Mouse (Mus musculus): Measurements from ENCODE around the gene Klf1. TPM values are rescaled to one million over a fixed set of nuclear protein-coding genes. Genes with fewer than 3 reads are reported as not detected.

Gene Klf1
- polyA plus RNA-seq, 1 experiment, result 0.69 TPM

GRCm38 (mm10) chr8:84935489-84935888 lies 33.8 kb downstream of the Klf1 start:
- DNase-seq (ENCODE audit: low read depth), result no peak

- no peak for DNase-seq (ENCODE audit: low read depth)
Measured at GRCm38 (mm10) chr8:84936041-84936961, 34.6 kb downstream of the Klf1 start.

DNA sequence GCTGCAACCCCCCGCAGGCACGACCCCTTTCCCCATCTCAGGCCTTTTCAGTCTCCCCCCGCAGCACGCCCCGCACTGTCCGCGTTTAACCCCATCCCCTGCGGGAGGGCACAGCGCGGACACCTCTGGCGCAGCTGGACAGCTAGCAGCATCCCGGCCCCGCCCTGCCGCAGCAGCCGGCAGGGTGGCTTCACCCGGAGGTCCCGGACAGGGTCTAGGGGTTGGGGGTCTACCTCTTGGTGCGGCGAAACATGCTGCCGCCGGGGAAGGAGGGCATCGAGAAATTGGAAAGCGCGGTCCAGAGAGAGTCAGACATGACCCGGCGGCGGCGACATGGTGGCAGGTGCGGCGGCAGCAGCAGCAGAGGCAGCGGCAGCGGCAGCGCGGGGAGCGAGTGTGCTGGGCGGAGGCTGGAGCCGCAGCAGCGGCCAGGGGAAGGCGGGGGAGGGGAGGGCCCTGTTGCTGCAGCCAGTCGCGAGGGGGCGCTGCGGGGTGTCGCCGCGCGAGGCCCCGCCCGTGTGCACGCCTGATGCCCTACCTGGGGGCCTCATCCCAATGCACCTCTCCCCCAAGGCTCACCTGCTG lies 35.3 kb downstream of the Klf1 start, which contains the start of gene Mast1:
Gene Mast1 (minus strand): TSS at position 398 of the 585 bp plus-strand sequence.
- DNase-seq (ENCODE audit: low read depth), result no peak

DNA sequence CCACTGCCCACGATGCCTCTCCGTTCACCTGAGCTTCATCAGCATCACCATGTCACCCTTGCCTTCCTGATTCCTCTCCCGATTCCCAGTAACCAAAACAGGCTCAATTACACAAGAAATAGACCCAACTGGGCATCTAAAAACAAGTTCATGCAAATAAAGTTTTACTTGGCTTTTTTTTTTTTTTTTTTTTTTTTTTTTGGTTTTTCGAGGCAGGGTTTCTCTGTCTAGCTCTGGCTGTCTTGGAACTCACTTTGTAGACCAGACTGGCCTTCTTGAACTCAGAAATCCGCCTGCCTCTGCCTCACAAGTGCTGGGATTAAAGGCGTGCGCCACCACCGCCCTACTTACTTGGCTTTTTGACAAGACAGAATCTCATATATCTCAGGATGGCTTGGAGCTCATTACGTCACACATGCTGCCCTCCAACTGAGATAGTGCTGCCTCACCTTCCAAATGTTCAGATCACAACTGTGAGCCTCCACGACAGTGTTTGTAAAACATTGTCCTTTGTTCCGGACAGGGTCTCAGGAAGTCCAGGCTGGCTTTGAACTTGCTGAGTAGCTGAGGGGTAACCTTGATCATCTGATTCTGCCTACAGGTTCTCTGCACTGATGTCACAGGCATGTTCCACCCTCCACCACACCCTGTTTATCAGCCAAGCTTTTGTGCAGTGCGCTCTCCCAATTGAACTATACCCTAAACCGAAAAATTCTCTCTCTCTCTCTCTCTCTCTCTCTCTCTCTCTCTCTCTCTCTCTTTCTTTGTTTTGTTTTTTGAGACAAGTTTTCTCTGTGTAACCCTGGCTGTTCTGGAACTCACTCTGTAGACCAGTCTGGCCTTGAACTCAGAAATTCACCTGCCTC lies 36.1 kb downstream of the Klf1 start:
- DNase-seq (ENCODE audit: low read depth), result no peak

- no peak for DNase-seq (ENCODE audit: low read depth)
Measured at GRCm38 (mm10) chr8:84943699-84944098, 42.0 kb downstream of the Klf1 start.

DNA sequence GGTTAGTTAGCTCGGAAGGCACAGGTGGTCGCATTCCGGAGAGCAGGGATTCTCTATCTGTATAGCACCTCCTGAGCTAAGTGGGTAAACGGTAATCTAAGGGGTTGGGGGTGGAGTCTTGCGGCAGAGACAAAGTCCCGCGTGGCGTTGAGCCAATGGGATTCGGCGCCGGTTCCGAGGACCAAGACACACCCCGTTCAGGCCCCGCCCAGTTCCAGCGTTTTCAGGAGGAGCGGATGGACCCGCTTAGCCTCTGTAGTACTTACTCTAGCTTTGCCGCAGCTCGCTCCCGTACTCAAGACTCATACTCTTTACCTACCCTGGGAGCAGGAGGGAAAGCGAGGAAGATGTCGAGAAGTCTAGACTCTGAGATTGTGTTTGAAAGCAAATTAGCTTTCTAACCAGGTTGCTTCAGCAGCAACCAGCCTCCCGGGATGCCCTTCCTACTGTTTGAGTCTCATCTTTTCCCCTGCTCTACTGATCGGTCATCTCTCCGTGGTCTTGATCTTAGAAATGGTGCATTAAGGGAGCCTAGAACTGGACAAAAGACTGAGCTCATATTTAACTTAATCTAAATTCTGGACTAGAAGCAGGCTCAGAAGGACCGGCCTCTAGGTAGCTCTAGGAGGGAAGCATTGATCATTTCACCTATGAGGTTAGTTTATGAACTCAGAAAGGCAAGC lies 42.9 kb downstream of the Klf1 start:
- no peak for DNase-seq (ENCODE audit: low read depth)

- no peak for DNase-seq (ENCODE audit: low read depth)
Measured at GRCm38 (mm10) chr8:84945235-84945632, 43.5 kb downstream of the Klf1 start.

- no peak for DNase-seq (ENCODE audit: low read depth)
Measured at GRCm38 (mm10) chr8:84945633-84946527, 44.2 kb downstream of the Klf1 start.

DNA sequence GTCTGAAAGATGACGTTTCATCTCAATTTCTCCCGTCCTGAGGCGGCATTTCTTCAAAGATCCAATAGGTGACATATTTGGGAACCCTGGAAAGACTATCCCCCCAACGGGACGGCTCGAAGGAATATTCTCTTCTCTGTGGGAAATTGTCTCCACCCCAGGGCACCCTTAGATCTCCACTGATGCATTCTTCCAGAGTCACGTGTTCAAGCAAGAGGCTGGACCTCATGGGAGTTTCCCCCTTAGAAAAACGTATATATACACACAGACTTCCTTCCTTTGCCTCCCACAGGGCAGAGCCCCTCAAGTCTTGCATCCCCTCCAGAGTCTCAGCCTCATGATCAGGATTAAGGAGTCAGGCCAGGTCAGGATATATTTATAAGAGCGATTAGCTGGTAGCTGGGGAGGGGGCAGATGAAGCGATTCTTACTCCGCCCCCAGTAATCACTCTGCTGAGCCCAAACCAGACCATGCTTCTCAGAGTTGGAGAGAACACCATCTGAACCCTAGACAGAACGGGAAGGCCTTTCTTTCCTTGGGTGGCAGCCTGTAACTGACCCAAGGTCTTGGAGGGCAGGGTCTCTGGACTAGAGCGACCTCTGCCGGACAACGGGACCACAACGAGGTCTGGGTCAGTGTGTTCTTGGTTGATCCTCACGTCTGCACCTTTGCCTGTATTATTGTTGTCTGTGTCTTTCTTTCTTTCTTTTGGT lies 45.0 kb downstream of the Klf1 start, which contains the start of gene Rtbdn:
Gene Rtbdn (plus strand): TSS at position 464 of the 713 bp plus-strand sequence.
- no peak for DNase-seq (ENCODE audit: low read depth)

DNA sequence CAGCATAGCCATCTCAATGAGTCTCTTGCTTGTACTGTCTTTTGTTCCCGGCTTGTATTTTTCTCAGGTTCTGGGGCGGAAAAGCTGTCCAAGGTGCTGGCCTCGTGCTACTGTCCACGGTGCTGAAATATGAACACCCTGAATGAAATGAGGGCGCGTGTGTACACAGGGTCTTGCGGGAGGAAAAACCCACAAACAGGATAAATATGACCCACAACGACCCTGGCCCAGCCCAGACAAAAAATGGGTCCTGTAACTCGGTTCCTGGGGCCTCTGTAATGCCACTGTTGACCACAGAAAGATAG lies 45.5 kb downstream of the Klf1 start:
- DNase-seq (ENCODE audit: low read depth), result no peak

DNA sequence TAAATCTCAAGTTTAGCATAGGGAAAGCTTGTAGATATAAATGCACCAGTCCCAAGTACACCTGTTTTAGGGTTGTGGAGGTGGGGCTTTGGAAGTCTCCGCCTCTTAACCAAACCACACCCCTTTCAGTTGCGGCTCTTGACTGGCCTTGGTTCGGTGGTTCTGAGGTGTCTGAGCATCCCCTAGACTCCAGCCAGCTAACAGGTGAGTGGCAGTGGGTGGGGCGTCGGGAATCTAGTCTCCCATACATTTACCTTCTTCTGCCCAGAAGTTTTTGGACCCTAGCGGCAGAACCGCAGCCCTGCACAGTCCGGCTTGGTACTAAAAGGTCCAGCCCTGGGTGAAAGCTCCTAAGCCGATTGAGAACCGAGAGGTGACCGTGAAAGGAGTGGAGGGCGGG lies 48.0 kb downstream of the Klf1 start:
- DNase-seq (ENCODE audit: low read depth), result no peak

GRCm38 (mm10) chr8:84952612-84953255 lies 51.0 kb downstream of the Klf1 start:
- no peak for DNase-seq (ENCODE audit: low read depth)

Other genes with a start within 250 kb of the Klf1 start
- 8.5 and 23.6 TPM in 2 replicates for gene Ier2, start 239.1 kb upstream of the Klf1 start, polyA plus RNA-seq (2012; rRNA removed)
- 76.0 and 88.5 TPM in 2 replicates for gene Trmt1, start 215.6 kb upstream of the Klf1 start, polyA plus RNA-seq (2012; rRNA removed)
- 94.0 and 95.8 TPM in 2 replicates for gene Nacc1, start 214.1 kb upstream of the Klf1 start, polyA plus RNA-seq (2012; rRNA removed)
- 7.8 and 8.5 TPM in 2 replicates for gene Lyl1, start 200.5 kb upstream of the Klf1 start, polyA plus RNA-seq (2012; rRNA removed)
- gene G430095P16Rik, start 178.9 kb upstream of the Klf1 start, polyA plus RNA-seq (2012; rRNA removed), result 1.1 and 2.1 TPM in 2 replicates
- gene Nfix, start 101.6 kb upstream of the Klf1 start, polyA plus RNA-seq (2012; rRNA removed), result 35.3 and 69.9 TPM in 2 replicates
- 3.7 and 5.3 TPM in 2 replicates for gene Dand5, start 79.1 kb upstream of the Klf1 start, polyA plus RNA-seq (2012; rRNA removed)
- gene Gadd45gip1, start 70.4 kb upstream of the Klf1 start, polyA plus RNA-seq (2012; rRNA removed), result 14.6 and 21.4 TPM in 2 replicates
- 75.1 and 88.9 TPM in 2 replicates for gene Rad23a, start 61.3 kb upstream of the Klf1 start, polyA plus RNA-seq (2012; rRNA removed)
- 563 and 854 TPM in 2 replicates for gene Calr, start 55.0 kb upstream of the Klf1 start, polyA plus RNA-seq (2012; rRNA removed)
- 44.7 and 52.1 TPM in 2 replicates for gene Farsa, start 44.9 kb upstream of the Klf1 start, polyA plus RNA-seq (2012; rRNA removed)
- gene Syce2, start 29.8 kb upstream of the Klf1 start, polyA plus RNA-seq (2012; rRNA removed), result 3.3 and 3.7 TPM in 2 replicates
- 102 and 104 TPM in 2 replicates for gene Gcdh, start 8.0 kb upstream of the Klf1 start, polyA plus RNA-seq (2012; rRNA removed)
- gene Dnase2a, start 6.6 kb downstream of the Klf1 start, polyA plus RNA-seq (2012; rRNA removed), result 29.5 and 30.8 TPM in 2 replicates
- 0.56 and 0.66 TPM in 2 replicates for gene Mast1, start 35.4 kb downstream of the Klf1 start, polyA plus RNA-seq (2012; rRNA removed)
- gene Rtbdn, start 45.1 kb downstream of the Klf1 start, polyA plus RNA-seq (2012; rRNA removed), result not detected in 2 replicates
- gene Gm49661, start 67.5 kb downstream of the Klf1 start, polyA plus RNA-seq (2012; rRNA removed), result 3.3 and 6.8 TPM in 2 replicates
- 191 and 202 TPM in 2 replicates for gene Prdx2, start 67.7 kb downstream of the Klf1 start, polyA plus RNA-seq (2012; rRNA removed)
- 44.0 and 58.8 TPM in 2 replicates for gene Rnaseh2a, start 67.8 kb downstream of the Klf1 start, polyA plus RNA-seq (2012; rRNA removed)
- gene Junb, start 76.8 kb downstream of the Klf1 start, polyA plus RNA-seq (2012; rRNA removed), result 37.2 and 42.8 TPM in 2 replicates
- 16.5 and 24.7 TPM in 2 replicates for gene Hook2, start 88.7 kb downstream of the Klf1 start, polyA plus RNA-seq (2012; rRNA removed)
- gene Best2, start 112.6 kb downstream of the Klf1 start, polyA plus RNA-seq (2012; rRNA removed), result not detected in 2 replicates
- 154 and 168 TPM in 2 replicates for gene Asna1, start 123.4 kb downstream of the Klf1 start, polyA plus RNA-seq (2012; rRNA removed)
- gene Trir, start 124.9 kb downstream of the Klf1 start, polyA plus RNA-seq (2012; rRNA removed), result 64.2 and 100 TPM in 2 replicates
- 84.8 and 89.2 TPM in 2 replicates for gene Tnpo2, start 135.0 kb downstream of the Klf1 start, polyA plus RNA-seq (2012; rRNA removed)
- 56.8 and 59.4 TPM in 2 replicates for gene Fbxw9, start 158.1 kb downstream of the Klf1 start, polyA plus RNA-seq (2012; rRNA removed)
- gene Gm5741, start 166.1 kb downstream of the Klf1 start, polyA plus RNA-seq (2012; rRNA removed), result 1.5 and 1.9 TPM in 2 replicates
- gene Dhps, start 169.8 kb downstream of the Klf1 start, polyA plus RNA-seq (2012; rRNA removed), result 44.5 and 48.3 TPM in 2 replicates
- gene Wdr83os, start 178.8 kb downstream of the Klf1 start, polyA plus RNA-seq (2012; rRNA removed), result 170 and 198 TPM in 2 replicates
- gene Wdr83, start 179.4 kb downstream of the Klf1 start, polyA plus RNA-seq (2012; rRNA removed), result 33.8 and 35.7 TPM in 2 replicates
- 133 and 184 TPM in 2 replicates for gene Man2b1, start 181.3 kb downstream of the Klf1 start, polyA plus RNA-seq (2012; rRNA removed)
- gene Zfp791, start 221.2 kb downstream of the Klf1 start, polyA plus RNA-seq (2012; rRNA removed), result 2.5 and 2.7 TPM in 2 replicates
- gene Cks1brt, start 250.0 kb downstream of the Klf1 start, polyA plus RNA-seq (2012; rRNA removed), result not detected in 2 replicates

All from gonadal fat pad, adult 2 months (tissue).